In the genomic region with DNA sequence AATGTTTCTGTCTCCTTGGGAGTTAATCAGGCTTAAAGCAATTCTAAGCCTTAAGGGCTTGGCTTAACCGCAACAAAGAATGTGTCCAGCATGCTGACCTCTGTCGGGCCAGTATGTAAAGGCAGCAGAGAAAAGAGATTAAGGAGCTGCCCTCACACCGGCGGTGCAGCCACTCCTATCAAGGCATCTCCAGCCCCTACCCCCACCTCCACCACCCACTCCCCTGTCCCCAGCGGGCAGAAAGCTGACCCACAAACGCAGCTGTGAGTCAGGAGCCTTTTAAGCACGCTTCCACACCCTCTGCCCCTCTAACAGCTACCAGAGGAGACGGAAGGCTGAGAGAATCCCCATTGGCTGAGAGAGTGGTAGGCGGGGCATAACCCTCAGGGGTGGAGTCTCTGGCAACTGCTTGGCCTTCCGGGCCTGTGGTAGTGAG, we compare ENCODE assay signal across 8 mouse cellular contexts. TPM values are rescaled to one million over a fixed set of nuclear protein-coding genes. Genes with fewer than 3 reads are reported as not detected.
DNase-seq lines count a peak whose midpoint lies in the region; ATAC-seq and TF ChIP-seq lines count a peak whose summit lies in the region.

No protein-coding gene starts in this region.

- H3K27ac ChIP-seq in liver, embryonic 15.5 days (replicated peaks) = no peak overlapping the region
- peak overlapping the region; percentile 25 for H3K27ac ChIP-seq in neural tube, embryonic 13.5 days (replicated peaks)
- H3K27ac ChIP-seq in layer of hippocampus, adult 2 months = no peak overlapping the region

- peak overlapping the region; percentile 51 for H3K4me2 ChIP-seq in liver, embryonic 15.5 days
- H3K4me2 ChIP-seq in neural tube, embryonic 13.5 days = peak overlapping the region; percentile 52

- peak; percentile 49; the same call in 1 of the 2 replicates for ATAC-seq in liver, embryonic 15.5 days (ENCODE audit: insufficient read depth)
- peak; percentile 97 for ATAC-seq in neural tube, embryonic 13.5 days (ENCODE audit: low read depth)

- no peak overlapping the region for H3K9ac ChIP-seq in liver, embryonic 15.5 days
- H3K9ac ChIP-seq in neural tube, embryonic 13.5 days = peak overlapping the region; percentile 56

- peaks cover 9% of the 10 kb centered on the region; the same call in 1 of the 2 replicates for H3K27me3 ChIP-seq in E14TG2a.4 (ENCODE audit: insufficient read depth, low read length)
- no peaks in the 10 kb centered on the region for H3K27me3 ChIP-seq in liver, embryonic 15.5 days
- no peaks in the 10 kb centered on the region for H3K27me3 ChIP-seq in neural tube, embryonic 13.5 days

- no peaks in the 10 kb centered on the region for H3K9me3 ChIP-seq in E14TG2a.4 (ENCODE audit: low read length)
- H3K9me3 ChIP-seq in liver, embryonic 15.5 days (replicated peaks) = no peaks in the 10 kb centered on the region
- H3K9me3 ChIP-seq in neural tube, embryonic 13.5 days = no peaks in the 10 kb centered on the region

- WGBS in liver, embryonic 15.5 days (ENCODE audit: insufficient replicate concordance) = 1% methylated on average over 10 of the region's 10 CpGs
- 2% methylated on average over 10 of the region's 10 CpGs for WGBS in neural tube, embryonic 13.5 days

- peak overlapping the region; percentile 58 for H3K4me3 ChIP-seq in E14TG2a.4 (replicated peaks; ENCODE audit: low read length)
- H3K4me3 ChIP-seq in liver, embryonic 15.5 days (replicated peaks) = peak overlapping the region; percentile 24; the same call in 1 of the 2 replicates
- H3K4me3 ChIP-seq in neural tube, embryonic 13.5 days = peak overlapping the region; percentile 36
- no peak overlapping the region; the same call in 1 of the 2 replicates for H3K4me3 ChIP-seq in layer of hippocampus, adult 2 months

- TF ChIP-seq CTCF in E14TG2a.4 (conservative IDR thresholded peaks at IDR 0.05; ENCODE audit: low read length) = no peak
- TF ChIP-seq CTCF in layer of hippocampus, adult 2 months (conservative IDR thresholded peaks at IDR 0.05) = no peak

- H3K36me3 ChIP-seq in E14TG2a.4 (ENCODE audit: insufficient read depth, low read length) = no peaks in the 10 kb centered on the region
- no peaks in the 10 kb centered on the region for H3K36me3 ChIP-seq in liver, embryonic 15.5 days (replicated peaks)
- H3K36me3 ChIP-seq in neural tube, embryonic 13.5 days = no peaks in the 10 kb centered on the region

- H3K4me1 ChIP-seq in E14TG2a.4 (replicated peaks; ENCODE audit: low read depth, low read length) = peaks cover 44% of the 10 kb centered on the region
- no peaks in the 10 kb centered on the region for H3K4me1 ChIP-seq in liver, embryonic 15.5 days (replicated peaks)
- peaks cover 13% of the 10 kb centered on the region for H3K4me1 ChIP-seq in neural tube, embryonic 13.5 days (replicated peaks)

- DNase-seq in adrenal gland, postnatal 14 days = peak; percentile 76
- peak; percentile 40 for DNase-seq in gastrocnemius, postnatal 10 days
- DNase-seq in hindlimb bud, embryonic 11.5 days (ENCODE audit: extremely low spot score, low read depth, low spot score) = peak; percentile 39
- peak; percentile 19 to 47 for DNase-seq in urinary bladder, postnatal 36 days (ENCODE audit: low spot score in 2 of 2)
- no peak for DNase-seq in layer of hippocampus, adult 2 months (ENCODE audit: low spot score in 2 of 2)

RNA-seq across cellular contexts. Expression of a gene that starts 18.1 kb away (rescaled TPM):
- total RNA-seq in adrenal gland, postnatal 14 days (2021) = 11.3 and 15.6 TPM in 2 replicates
- 10 to 100 TPM; 11.0 to 15.0 TPM for total RNA-seq in gastrocnemius, postnatal 10 days (2021)
- polyA plus RNA-seq in liver, embryonic 15.5 days (2015; fragmentation: Nextera tagmentation; extraction: Ambion mirVana) = 0.69 and 1.1 TPM in 2 replicates
- 34.6 and 36.8 TPM in 2 replicates for polyA plus RNA-seq in neural tube, embryonic 13.5 days (2015; fragmentation: Nextera tagmentation; extraction: Ambion mirVana)
- 100 to 1,000 TPM; 111 to 131 TPM for total RNA-seq in layer of hippocampus, adult 2 months (2021)

Comparison
In these comparisons a context has a peak if more than half of its experiments do, and no peak if none do; other contexts are left out.
1. DNase-seq: peak in adrenal gland, postnatal 14 days (single experiment), gastrocnemius, postnatal 10 days (single experiment), hindlimb bud, embryonic 11.5 days (single experiment) and urinary bladder, postnatal 36 days (2 of 2); none in layer of hippocampus, adult 2 months (0 of 2).